Mouse (Mus musculus) frontal cortex, adult 2 months (tissue): ENCODE data around the gene Arhgef6. TPM values are rescaled to one million over a fixed set of nuclear protein-coding genes. Genes with fewer than 3 reads are reported as not detected.

Experiments
- DNase-seq, 2 experiments: peaks; one replicate each; pipeline ENCODE4 v3.0.0; 2022; ENCODE audit warnings: low spot score in 1 of 2; ENCODE audit errors: extremely low spot score in 1 of 2
- polyA plus RNA-seq: library from polyadenylated mRNA; depleted of rRNA; stranded (reverse); fragments of >200 nt; gene quantifications from 2 replicates; pipeline ENCODE4 v1.2.3, GENCODE M21; 2012; rRNA removed

Gene Arhgef6
- polyA plus RNA-seq, 1 experiment = 37.9 TPM

- DNase-seq = no peak
Measured at GRCm38 (mm10) chrX:57210591-57210990, 127.9 kb downstream of the Arhgef6 start.

- no peak for DNase-seq
Measured at GRCm38 (mm10) chrX:57200397-57200796, 138.1 kb downstream of the Arhgef6 start.

DNA sequence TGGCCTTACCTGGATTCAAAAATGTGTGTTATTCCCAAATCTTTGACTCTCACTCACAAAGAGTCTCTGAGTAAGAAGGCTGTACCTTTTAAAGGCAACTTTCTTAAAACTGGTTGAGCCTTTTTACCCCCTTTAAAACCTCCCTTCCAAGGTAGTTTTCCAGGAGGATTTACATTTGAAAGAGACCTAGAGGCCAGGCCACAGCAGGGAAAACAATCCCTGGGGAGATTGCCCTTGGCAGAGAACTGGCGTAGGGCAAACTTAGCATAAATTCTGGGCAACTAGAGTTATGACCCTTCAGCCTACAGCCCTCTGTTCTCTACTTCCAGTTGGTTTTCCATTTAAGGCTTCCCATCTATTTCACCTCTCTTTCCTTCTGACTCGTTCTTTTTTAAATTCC is 140.5 kb downstream of the Arhgef6 start:
- no peak for DNase-seq

- DNase-seq = no peak
Measured at GRCm38 (mm10) chrX:57196319-57196718, 142.2 kb downstream of the Arhgef6 start.

DNA sequence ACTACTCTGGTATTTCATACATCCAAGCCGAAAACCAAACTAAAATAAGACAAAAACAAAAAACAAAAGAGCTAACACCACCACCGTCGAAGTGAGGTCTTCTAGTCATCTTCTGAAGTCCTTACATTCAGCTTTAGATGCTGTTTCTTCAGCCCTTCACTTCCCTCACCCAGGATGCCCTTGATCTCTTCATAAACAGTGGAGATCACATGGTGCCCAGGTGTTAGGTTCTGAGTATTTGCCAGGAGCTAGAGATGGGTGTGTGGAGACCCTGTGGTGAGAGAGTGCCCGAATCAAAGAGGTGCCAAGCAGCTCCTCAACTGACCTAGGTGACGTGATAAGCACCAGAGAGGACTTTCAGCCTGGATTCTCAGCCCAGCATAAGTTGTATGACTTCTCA is 149.2 kb downstream of the Arhgef6 start:
- no peak for DNase-seq

DNA sequence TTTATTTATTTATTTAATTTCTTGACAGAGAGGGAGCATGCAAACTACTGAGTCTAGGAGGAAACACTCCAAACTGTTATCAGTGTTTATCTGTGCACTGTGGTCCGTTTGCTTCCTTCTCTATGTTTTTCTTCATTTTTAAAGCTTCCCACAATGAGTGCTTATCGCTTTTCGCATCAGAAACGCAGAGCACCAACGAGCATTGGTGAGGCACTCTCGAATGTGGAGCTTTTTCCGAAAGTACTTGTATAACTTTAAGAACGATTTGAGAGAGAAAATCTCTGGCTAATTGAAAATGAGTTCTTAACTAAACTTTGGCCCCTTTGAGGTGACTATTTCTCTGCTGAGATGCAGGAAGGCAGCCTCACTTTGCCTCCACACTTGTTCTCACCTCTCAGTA is 151.2 kb downstream of the Arhgef6 start:
- no peak for DNase-seq

DNA sequence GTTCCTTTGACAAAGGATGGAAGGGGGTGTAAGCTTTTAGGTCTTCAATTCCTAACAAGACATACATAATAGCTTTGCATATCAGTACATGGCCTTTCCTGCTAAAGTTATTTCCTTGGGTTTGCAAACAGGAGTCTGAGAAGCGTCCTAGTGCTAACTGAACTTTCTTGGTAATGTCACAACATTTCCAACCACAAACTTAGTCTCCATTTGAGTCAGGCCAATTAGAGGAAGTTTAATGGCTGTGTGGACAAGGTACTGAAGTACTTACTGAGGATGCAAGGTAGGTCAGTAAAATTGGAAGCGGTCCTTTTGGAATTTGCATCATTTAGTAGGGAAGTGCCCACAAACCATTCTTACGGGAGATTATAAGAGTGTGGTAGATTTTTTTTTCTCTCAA is 155.2 kb downstream of the Arhgef6 start:
- DNase-seq = no peak

DNA sequence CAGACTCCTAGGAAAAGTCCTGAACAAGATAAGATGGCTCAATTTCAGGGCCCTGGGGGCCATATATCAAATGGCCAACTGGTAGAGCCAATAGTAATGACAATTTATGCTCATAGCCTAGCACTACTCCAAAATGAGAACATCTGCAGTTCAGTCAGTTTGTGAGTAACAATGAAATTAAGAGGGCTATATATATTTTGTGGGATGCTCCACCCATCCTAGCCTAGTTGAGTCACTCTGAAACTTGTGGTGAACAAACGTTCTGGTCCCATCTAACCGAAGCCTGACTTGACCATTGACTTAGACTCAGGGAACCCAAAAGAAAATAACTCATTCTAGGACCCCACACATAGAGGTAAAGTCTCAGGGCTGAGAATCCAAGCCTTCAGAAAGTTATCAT is 156.1 kb downstream of the Arhgef6 start:
- no peak for DNase-seq

Other genes with a start within 250 kb of the Arhgef6 start
- gene Cd40lg, start 126.6 kb downstream of the Arhgef6 start, polyA plus RNA-seq = not detected in 2 replicates
- 97.5 and 100 TPM in 2 replicates for gene Rbmx, start 54.3 kb upstream of the Arhgef6 start, polyA plus RNA-seq
- not detected in 2 replicates for gene Gm364, start 70.4 kb upstream of the Arhgef6 start, polyA plus RNA-seq
- 0.74 TPM in 2 replicates for gene Gpr101, start 165.0 kb upstream of the Arhgef6 start, polyA plus RNA-seq